Mouse (Mus musculus): ENCODE measurements at regions not wholly inside any gene's neighbourhood (a gene's known extent, or its start where the extent isn't known, plus 50 kb on each side); places are given as distances from the start of the nearest gene placed in this dataset.
A peak's percentile ranks its signal among the peaks of the same experiment; 100 is the strongest.

GRCm38 (mm10) chr16:29891472-29891871, 172.7 kb upstream of the Hes1 start:
- Histone ChIP-seq H3K4me2 (no peak overlapping the region), H3K4me3 (no peak overlapping the region), H3K9me3 (no peaks in the 10 kb centered on the region), H3K4me1 (peaks cover 11% of the 10 kb centered on the region), H3K9ac (no peak overlapping the region), H3K27ac (no peak overlapping the region), H3K36me3 (replicated peaks) (no peaks in the 10 kb centered on the region), H3K27me3 (replicated peaks) (peaks cover 6% of the 10 kb centered on the region; the same call in 1 of the 2 replicates)
- no peak for ATAC-seq (replicated peaks)
- 68% methylated on average over 7 of the region's 7 CpGs for WGBS

GRCm38 (mm10) chr16:29893871-29894828, 170.0 kb upstream of the Hes1 start:
- H3K27ac ChIP-seq, result no peak overlapping the region

GRCm38 (mm10) chr16:29896393-29896792, 167.8 kb upstream of the Hes1 start:
- H3K27me3 ChIP-seq (replicated peaks), result 0 out of 2 replicates have a peak, but pooled peaks cover 4% of the 10 kb centered on the region
- no peak overlapping the region for H3K27ac ChIP-seq
- peaks cover 11% of the 10 kb centered on the region for H3K4me1 ChIP-seq
- no peak overlapping the region for H3K4me3 ChIP-seq
- no peak overlapping the region for H3K9ac ChIP-seq
- no peak for ATAC-seq (replicated peaks)
- H3K36me3 ChIP-seq (replicated peaks), result no peaks in the 10 kb centered on the region
- H3K9me3 ChIP-seq, result no peaks in the 10 kb centered on the region
- WGBS, result 89% methylated on average over 4 of the region's 4 CpGs
- no peak overlapping the region for H3K4me2 ChIP-seq

More at GRCm38 (mm10) chr16:29893871-29894828, 170.0 kb upstream of the Hes1 start:
- H3K9ac ChIP-seq, result no peak overlapping the region
- no peaks in the 10 kb centered on the region for H3K36me3 ChIP-seq (replicated peaks)
- H3K27me3 ChIP-seq (replicated peaks), result 0 out of 2 replicates have a peak, but pooled peaks cover 4% of the 10 kb centered on the region
- no peaks in the 10 kb centered on the region for H3K9me3 ChIP-seq
- no peak overlapping the region for H3K4me3 ChIP-seq
- 26% methylated on average over 21 of the region's 21 CpGs for WGBS
- H3K4me2 ChIP-seq, result peak overlapping the region; percentile 10; the same call in 1 of the 2 replicates
- H3K4me1 ChIP-seq, result peaks cover 11% of the 10 kb centered on the region
- ATAC-seq (replicated peaks), result peak; percentile 75

GRCm38 (mm10) chr16:29903510-29903909, 160.7 kb upstream of the Hes1 start:
- H3K9me3 ChIP-seq, result no peaks in the 10 kb centered on the region
- no peaks in the 10 kb centered on the region for H3K4me1 ChIP-seq
- H3K4me2 ChIP-seq, result no peak overlapping the region
- WGBS, result 67% methylated on average over 8 of the region's 8 CpGs
- H3K9ac ChIP-seq, result no peak overlapping the region
- H3K36me3 ChIP-seq (replicated peaks), result no peaks in the 10 kb centered on the region
- no peak overlapping the region for H3K4me3 ChIP-seq
- ATAC-seq (replicated peaks), result no peak
- H3K27ac ChIP-seq, result no peak overlapping the region
- H3K27me3 ChIP-seq (replicated peaks), result peaks cover 6% of the 10 kb centered on the region

GRCm38 (mm10) chr16:29904183-29904775, 159.9 kb upstream of the Hes1 start:
- Histone ChIP-seq H3K27me3 (replicated peaks) (peaks cover 6% of the 10 kb centered on the region), H3K9me3 (no peaks in the 10 kb centered on the region), H3K36me3 (replicated peaks) (no peaks in the 10 kb centered on the region), H3K4me1 (no peaks in the 10 kb centered on the region), H3K4me2 (no peak overlapping the region), H3K4me3 (no peak overlapping the region), H3K27ac (no peak overlapping the region), H3K9ac (no peak overlapping the region)
- no peak for ATAC-seq (replicated peaks)
- WGBS, result 79% methylated on average over 9 of the region's 9 CpGs

GRCm38 (mm10) chr16:29907331-29907730, 156.9 kb upstream of the Hes1 start:
- no peak overlapping the region for H3K27ac ChIP-seq
- H3K4me3 ChIP-seq, result no peak overlapping the region
- WGBS, result 55% methylated on average over 7 of the region's 7 CpGs
- H3K36me3 ChIP-seq (replicated peaks), result no peaks in the 10 kb centered on the region
- no peaks in the 10 kb centered on the region for H3K4me1 ChIP-seq
- ATAC-seq (replicated peaks), result no peak
- no peak overlapping the region for H3K4me2 ChIP-seq
- H3K9me3 ChIP-seq, result no peaks in the 10 kb centered on the region
- H3K9ac ChIP-seq, result no peak overlapping the region
- peaks cover 6% of the 10 kb centered on the region for H3K27me3 ChIP-seq (replicated peaks)

GRCm38 (mm10) chr16:29908031-29908430, 156.2 kb upstream of the Hes1 start:
- ATAC-seq (replicated peaks), result no peak
- Histone ChIP-seq H3K9me3 (no peaks in the 10 kb centered on the region), H3K4me1 (no peaks in the 10 kb centered on the region), H3K36me3 (replicated peaks) (no peaks in the 10 kb centered on the region), H3K27ac (no peak overlapping the region), H3K27me3 (replicated peaks) (peaks cover 6% of the 10 kb centered on the region), H3K4me2 (no peak overlapping the region), H3K4me3 (no peak overlapping the region), H3K9ac (no peak overlapping the region)
- 16% methylated on average over 8 of the region's 8 CpGs for WGBS

- Histone ChIP-seq H3K36me3 (replicated peaks) (no peaks in the 10 kb centered on the region), H3K9me3 (no peaks in the 10 kb centered on the region), H3K4me3 (no peak overlapping the region), H3K27me3 (replicated peaks) (peaks cover 6% of the 10 kb centered on the region), H3K27ac (no peak overlapping the region), H3K4me1 (no peaks in the 10 kb centered on the region), H3K4me2 (no peak overlapping the region), H3K9ac (no peak overlapping the region)
- WGBS, result 47% methylated on average over 5 of the region's 5 CpGs
- ATAC-seq (replicated peaks), result no peak
Measured at GRCm38 (mm10) chr16:29909923-29910465, 154.2 kb upstream of the Hes1 start.

GRCm38 (mm10) chr16:29911164-29911571, 153.0 kb upstream of the Hes1 start:
- Histone ChIP-seq H3K4me1 (0 out of 2 replicates have a peak, but pooled peaks cover 4% of the 10 kb centered on the region), H3K27ac (no peak overlapping the region), H3K4me3 (no peak overlapping the region), H3K9me3 (no peaks in the 10 kb centered on the region), H3K36me3 (replicated peaks) (no peaks in the 10 kb centered on the region), H3K9ac (no peak overlapping the region), H3K4me2 (no peak overlapping the region), H3K27me3 (replicated peaks) (peaks cover 6% of the 10 kb centered on the region)
- WGBS, result 86% methylated on average over 7 of the region's 7 CpGs
- ATAC-seq (replicated peaks), result no peak

- Histone ChIP-seq H3K9ac (no peak overlapping the region), H3K36me3 (replicated peaks) (no peaks in the 10 kb centered on the region), H3K4me3 (no peak overlapping the region), H3K4me1 (0 out of 2 replicates have a peak, but pooled peaks cover 4% of the 10 kb centered on the region), H3K4me2 (no peak overlapping the region), H3K27me3 (replicated peaks) (no peaks in the 10 kb centered on the region), H3K9me3 (no peaks in the 10 kb centered on the region), H3K27ac (no peak overlapping the region)
- WGBS, result 78% methylated on average over 8 of the region's 8 CpGs
- no peak for ATAC-seq (replicated peaks)
Measured at GRCm38 (mm10) chr16:29913357-29914010, 150.7 kb upstream of the Hes1 start.

- Histone ChIP-seq H3K9me3 (no peaks in the 10 kb centered on the region), H3K9ac (no peak overlapping the region), H3K4me3 (no peak overlapping the region), H3K36me3 (replicated peaks) (no peaks in the 10 kb centered on the region), H3K4me1 (0 out of 2 replicates have a peak, but pooled peaks cover 4% of the 10 kb centered on the region), H3K4me2 (no peak overlapping the region), H3K27ac (no peak overlapping the region), H3K27me3 (replicated peaks) (no peaks in the 10 kb centered on the region)
- peak; percentile 30; the same call in 1 of the 2 replicates for ATAC-seq (replicated peaks)
- WGBS, result 52% methylated on average over 11 of the region's 11 CpGs
Measured at GRCm38 (mm10) chr16:29915346-29915745, 148.8 kb upstream of the Hes1 start.

GRCm38 (mm10) chr16:29917989-29918388, 146.2 kb upstream of the Hes1 start:
- H3K4me2 ChIP-seq, result no peak overlapping the region
- 0 out of 2 replicates have a peak, but pooled peaks cover 4% of the 10 kb centered on the region for H3K4me1 ChIP-seq
- no peak overlapping the region for H3K9ac ChIP-seq
- WGBS, result 47% methylated on average over 3 of the region's 3 CpGs
- H3K36me3 ChIP-seq (replicated peaks), result no peaks in the 10 kb centered on the region
- ATAC-seq (replicated peaks), result no peak
- no peak overlapping the region for H3K4me3 ChIP-seq
- no peaks in the 10 kb centered on the region for H3K27me3 ChIP-seq (replicated peaks)
- H3K9me3 ChIP-seq, result no peaks in the 10 kb centered on the region
- H3K27ac ChIP-seq, result no peak overlapping the region
